10 mouse cellular contexts compared by ENCODE assay signal in genomic region chr11:117830401-117830800, GRCm38 (mm10). TPM values are rescaled to one million over a fixed set of nuclear protein-coding genes. Genes with fewer than 3 reads are reported as not detected.
DNase-seq lines count a peak whose midpoint lies in the region; ATAC-seq lines count a peak whose summit lies in the region.
"Had no signal": no experiment of that assay in that cellular context is flagged by ENCODE, and none has a peak within 500 bp of the region (broad histone marks: within the 10 kb centered on the region; RNA-seq: fewer than 3 reads in every experiment).

No protein-coding gene starts in this region.

- no peak for DNase-seq in heart, postnatal 36 days
- DNase-seq in MEL-GATA-1-ER (ENCODE audit: extremely low read depth, low read depth) = peak; percentile 50
- peak; percentile 59 to 70 for DNase-seq in lung, postnatal 4 days
- no peak for DNase-seq in adrenal gland, adult 2 months
- no peak for DNase-seq in urinary bladder, postnatal 4 days (ENCODE audit: low spot score in 2 of 2)

- no peaks in the 10 kb centered on the region for H3K36me3 ChIP-seq in heart, embryonic 15.5 days
- no peaks in the 10 kb centered on the region for H3K36me3 ChIP-seq in intestine, embryonic 16.5 days (ENCODE audit: control insufficient read depth, insufficient read depth, low read length)
- H3K36me3 ChIP-seq: midbrain, embryonic 12.5 days had no signal

- 0 out of 2 replicates have a peak overlapping the region, but pooled peaks have one; percentile 1 for H3K9ac ChIP-seq in heart, embryonic 15.5 days
- H3K9ac ChIP-seq in intestine, embryonic 16.5 days (ENCODE audit: low read depth, low read length) = 0 out of 2 replicates have a peak overlapping the region, but pooled peaks have one; percentile 84
- H3K9ac ChIP-seq: midbrain, embryonic 12.5 days had no signal

- H3K4me3 ChIP-seq in heart, embryonic 15.5 days = no peak overlapping the region
- H3K4me3 ChIP-seq in intestine, embryonic 16.5 days (ENCODE audit: low read length) = no peak overlapping the region
- H3K4me3 ChIP-seq: midbrain, embryonic 12.5 days had no signal

- H3K27ac ChIP-seq in heart, embryonic 15.5 days = peak overlapping the region; percentile 95
- H3K27ac ChIP-seq in intestine, embryonic 16.5 days (ENCODE audit: low read length) = peak overlapping the region; percentile 98
- H3K27ac ChIP-seq: midbrain, embryonic 12.5 days had no signal

- H3K27me3 ChIP-seq in heart, embryonic 15.5 days = no peaks in the 10 kb centered on the region
- H3K27me3 ChIP-seq in intestine, embryonic 16.5 days (replicated peaks; ENCODE audit: control insufficient read depth, insufficient read depth, low read length) = no peaks in the 10 kb centered on the region
- H3K27me3 ChIP-seq: midbrain, embryonic 12.5 days had no signal

- WGBS in heart, embryonic 15.5 days = 56% methylated on average over 9 of the region's 9 CpGs
- 56% methylated on average over 9 of the region's 9 CpGs for WGBS in intestine, embryonic 16.5 days

- H3K4me2 ChIP-seq in heart, embryonic 15.5 days = no peak overlapping the region
- no peak overlapping the region for H3K4me2 ChIP-seq in intestine, embryonic 16.5 days (ENCODE audit: low read depth, low read length)
- H3K4me2 ChIP-seq: midbrain, embryonic 12.5 days had no signal

- no peaks in the 10 kb centered on the region for H3K9me3 ChIP-seq in heart, embryonic 15.5 days (replicated peaks)
- no peaks in the 10 kb centered on the region for H3K9me3 ChIP-seq in intestine, embryonic 16.5 days (ENCODE audit: control insufficient read depth, low read length)
- H3K9me3 ChIP-seq: midbrain, embryonic 12.5 days had no signal

- no peak for ATAC-seq in heart, embryonic 15.5 days (replicated peaks; ENCODE audit: insufficient number of reproducible peaks, insufficient read depth, low FRiP score, low read depth)
- no peak for ATAC-seq in intestine, embryonic 16.5 days
- no peak for ATAC-seq in frontal cortex, adult (ENCODE audit: low TSS enrichment)

- H3K4me1 ChIP-seq in heart, embryonic 15.5 days (replicated peaks) = peaks cover 64% of the 10 kb centered on the region
- peaks cover 60% of the 10 kb centered on the region for H3K4me1 ChIP-seq in intestine, embryonic 16.5 days (ENCODE audit: control insufficient read depth, insufficient read depth, low read length)

- intact Hi-C loops in heart, postnatal 36 days (cut with DNase I) = no loop called here

RNA-seq across cellular contexts. Expression of gene Tk1, which starts 4.5 kb away (rescaled TPM):
- 92.9 and 102 TPM in 2 replicates for polyA plus RNA-seq in heart, embryonic 15.5 days (2015; fragmentation: Nextera tagmentation; extraction: Ambion mirVana)
- 1 to 10 TPM; 2.0 to 3.0 TPM for total RNA-seq in heart, postnatal 36 days (2021)
- 119 and 147 TPM in 2 replicates for polyA plus RNA-seq in intestine, embryonic 16.5 days (2015; fragmentation: Nextera tagmentation; extraction: Ambion mirVana)
- total RNA-seq in adrenal gland, adult 2 months (2021) = 1 to 10 TPM; 2.2 to 3.1 TPM
- polyA plus RNA-seq in adrenal gland, adult 2 months (2012; rRNA removed) = 8.6 and 10.2 TPM in 2 replicates

RNA-seq across cellular contexts. Expression of gene Afmid, which starts 4.7 kb away (rescaled TPM):
- 15.1 and 16.6 TPM in 2 replicates for polyA plus RNA-seq in heart, embryonic 15.5 days (2015; fragmentation: Nextera tagmentation; extraction: Ambion mirVana)
- 1 to 10 TPM; 3.1 TPM for total RNA-seq in heart, postnatal 36 days (2021)
- 9.6 and 10.7 TPM in 2 replicates for polyA plus RNA-seq in intestine, embryonic 16.5 days (2015; fragmentation: Nextera tagmentation; extraction: Ambion mirVana)
- 1 to 10 TPM; 5.5 to 6.8 TPM for total RNA-seq in adrenal gland, adult 2 months (2021)
- polyA plus RNA-seq in adrenal gland, adult 2 months (2012; rRNA removed) = 9.3 and 9.6 TPM in 2 replicates

RNA-seq across cellular contexts. Expression of gene Birc5, which starts 18.6 kb away (rescaled TPM):
- polyA plus RNA-seq in heart, embryonic 15.5 days (2015; fragmentation: Nextera tagmentation; extraction: Ambion mirVana) = 202 and 215 TPM in 2 replicates
- total RNA-seq in heart, postnatal 36 days (2021) = 1 to 10 TPM in 1 of 2 experiments, under 1 TPM in 1; 0.80 to 1.1 TPM
- 259 and 306 TPM in 2 replicates for polyA plus RNA-seq in intestine, embryonic 16.5 days (2015; fragmentation: Nextera tagmentation; extraction: Ambion mirVana)
- total RNA-seq in adrenal gland, adult 2 months (2021) = 1 to 10 TPM; 1.1 to 2.8 TPM
- 2.1 and 2.6 TPM in 2 replicates for polyA plus RNA-seq in adrenal gland, adult 2 months (2012; rRNA removed)

RNA-seq across cellular contexts. Expression of gene Gm20708, which starts 20.9 kb away (rescaled TPM):
- 0.97 and 1.5 TPM in 2 replicates for polyA plus RNA-seq in heart, embryonic 15.5 days (2015; fragmentation: Nextera tagmentation; extraction: Ambion mirVana)
- total RNA-seq in heart, postnatal 36 days (2021) = 1 to 10 TPM in 1 of 2 experiments, not detected in 1; 1.1 TPM
- 0.20 and 0.29 TPM in 2 replicates for polyA plus RNA-seq in intestine, embryonic 16.5 days (2015; fragmentation: Nextera tagmentation; extraction: Ambion mirVana)
- 1 to 10 TPM in 1 of 2 experiments, under 1 TPM in 1; 0.59 to 1.0 TPM for total RNA-seq in adrenal gland, adult 2 months (2021)
- polyA plus RNA-seq in adrenal gland, adult 2 months (2012; rRNA removed) = 0.08 TPM in 1 of 2 replicates, not detected in the other
- polyA plus RNA-seq: large intestine, adult 2 months had no signal

RNA-seq across cellular contexts. Expression of gene Syngr2, which starts 20.9 kb away (rescaled TPM):
- 84.6 and 105 TPM in 2 replicates for polyA plus RNA-seq in heart, embryonic 15.5 days (2015; fragmentation: Nextera tagmentation; extraction: Ambion mirVana)
- total RNA-seq in heart, postnatal 36 days (2021) = 100 to 1,000 TPM; 109 to 119 TPM
- 170 and 173 TPM in 2 replicates for polyA plus RNA-seq in intestine, embryonic 16.5 days (2015; fragmentation: Nextera tagmentation; extraction: Ambion mirVana)
- 10 to 100 TPM; 77.3 to 95.7 TPM for total RNA-seq in adrenal gland, adult 2 months (2021)
- 171 and 220 TPM in 2 replicates for polyA plus RNA-seq in adrenal gland, adult 2 months (2012; rRNA removed)

Comparison
In these comparisons a context has a peak if more than half of its experiments do, and no peak if none do; other contexts are left out.
1. DNase-seq: peak in MEL-GATA-1-ER (single experiment) and lung, postnatal 4 days (2 of 2); none in heart, postnatal 36 days (0 of 2), adrenal gland, adult 2 months (single experiment) and urinary bladder, postnatal 4 days (0 of 2).
2. RNA of gene Birc5, which starts 18.6 kb away (polyA plus RNA-seq): 259 to 306 TPM in intestine, embryonic 16.5 days and 202 to 215 TPM in heart, embryonic 15.5 days; 2.1 to 2.6 TPM in adrenal gland, adult 2 months; every median in the first group is over 10 times any median in the second.